Mouse (Mus musculus) lung, postnatal 0 days (tissue): Measurements from ENCODE around the gene Jaml. TPM values are rescaled to one million over a fixed set of nuclear protein-coding genes. Genes with fewer than 3 reads are reported as not detected.

ENCODE experiments used
- ATAC-seq: fragments of 200-750 bp; cut with Nextera tagmentation; 2 replicates; pipeline ENCODE4 v1.8.0; 2017; ENCODE audit warnings: moderate library complexity
- DNase-seq: peaks from one replicate; pipeline ENCODE4 v3.0.0-alpha.2; 2016; ENCODE audit warnings: low spot score
- H3K27ac ChIP-seq: fragments of 300-500 bp; sonication (generic); 2 replicates; pipeline ENCODE4 v1.5.1; 2014; ENCODE audit warnings: antibody characterized with exemption, mild to moderate bottlenecking, low read length, mixed read lengths
- H3K27me3 ChIP-seq: fragments of 300-500 bp; sonication (generic); replicated peaks from 2 replicates; pipeline ENCODE4 v1.6.1; 2014; ENCODE audit warnings: low read length, mixed read lengths; ENCODE audit not compliant: insufficient read depth
- H3K36me3 ChIP-seq: fragments of 300-500 bp; sonication (generic); 2 replicates; pipeline ENCODE4 v1.6.1; 2014; ENCODE audit warnings: low read length, mixed read lengths; ENCODE audit not compliant: insufficient read depth
- H3K4me1 ChIP-seq: fragments of 300-500 bp; sonication (generic); 2 replicates; pipeline ENCODE4 v1.6.1; 2014; ENCODE audit warnings: antibody characterized with exemption, low read depth, low read length, mixed read lengths; ENCODE audit not compliant: insufficient read depth
- H3K4me2 ChIP-seq: fragments of 300-500 bp; sonication (generic); replicated peaks from 2 replicates; pipeline ENCODE4 v1.6.1; 2014; ENCODE audit warnings: low read depth, mild to moderate bottlenecking, low read length, moderate library complexity, mixed read lengths
- H3K4me3 ChIP-seq: fragments of 300-500 bp; sonication (generic); 2 replicates; pipeline ENCODE4 v1.5.1; 2014; ENCODE audit warnings: low read depth, low read length
- H3K9ac ChIP-seq: fragments of 300-500 bp; sonication (generic); replicated peaks from 2 replicates; pipeline ENCODE4 v1.6.1; 2014; ENCODE audit warnings: low read depth, mild to moderate bottlenecking
- H3K9me3 ChIP-seq: fragments of 300-500 bp; sonication (generic); 2 replicates; pipeline ENCODE4 v1.6.1; 2016; ENCODE audit warnings: low read length, mixed read lengths
- CTCF ChIP-seq: IDR thresholded peaks from 2 replicates; pipeline ENCODE4 v1.5.1; 2016; ENCODE audit warnings: antibody characterized with exemption, mild to moderate bottlenecking
- EP300 ChIP-seq: IDR thresholded peaks from 2 replicates; pipeline ENCODE4 v1.6.1; 2016; ENCODE audit warnings: antibody characterized with exemption, mild to moderate bottlenecking, control low read depth
- WGBS: fragments of 180-500 bp; shearing (Covaris S2); extraction: QIAGEN DNeasy Blood & Tissue Kit; methylation state at CpG from one replicate; pipeline ENCODE4 v1.1.7; 2014; 5-methylcytosine and 5-hydroxymethylcytosine counted together
- polyA plus RNA-seq: library from polyadenylated mRNA; unstranded; fragments of >200 nt; fragmentation: Nextera tagmentation; extraction: Ambion mirVana; gene quantifications from 2 replicates; pipeline ENCODE4 v1.2.1, GENCODE M21; 2015

Gene Jaml
- polyA plus RNA-seq, 1 experiment from 2014 or later: 3.3 TPM

GRCm38 (mm10) chr9:45146267-45146597 lies 67.2 kb downstream of the Jaml start:
- 2% methylated on average over 5 of the region's 5 CpGs for WGBS
- H3K4me2 ChIP-seq: peak overlapping the region; percentile 45
- peaks cover 21% of the 10 kb centered on the region for H3K27me3 ChIP-seq

GRCm38 (mm10) chr9:45150933-45151332 lies 72.0 kb downstream of the Jaml start:
- H3K27ac ChIP-seq: no peak overlapping the region
- H3K9me3 ChIP-seq: no peaks in the 10 kb centered on the region
- H3K4me1 ChIP-seq: no peaks in the 10 kb centered on the region
- no peak overlapping the region for H3K4me2 ChIP-seq
- H3K27me3 ChIP-seq: peaks cover 2% of the 10 kb centered on the region; the same call in 1 of the 2 replicates
- H3K4me3 ChIP-seq: no peak overlapping the region
- TF ChIP-seq CTCF (no peak), EP300 (no peak)
- 36% methylated on average over 1 of the region's 1 CpGs for WGBS
- H3K9ac ChIP-seq: no peak overlapping the region
- DNase-seq (no peak), ATAC-seq (no peak)
- no peaks in the 10 kb centered on the region for H3K36me3 ChIP-seq

More at GRCm38 (mm10) chr9:45146267-45146597, 67.2 kb downstream of the Jaml start:
- ATAC-seq: no peak
- H3K4me3 ChIP-seq: peak overlapping the region; percentile 14; the same call in 1 of the 2 replicates
- no peak overlapping the region for H3K9ac ChIP-seq
- TF ChIP-seq EP300 (no peak), CTCF (peak; percentile 89)
- no peaks in the 10 kb centered on the region for H3K36me3 ChIP-seq
- no peak overlapping the region for H3K27ac ChIP-seq
- peak; percentile 51 for DNase-seq
- no peaks in the 10 kb centered on the region for H3K9me3 ChIP-seq
- no peaks in the 10 kb centered on the region for H3K4me1 ChIP-seq

- Histone ChIP-seq H3K4me1 (no peaks in the 10 kb centered on the region), H3K27me3 (no peaks in the 10 kb centered on the region), H3K9me3 (no peaks in the 10 kb centered on the region), H3K4me3 (no peak overlapping the region), H3K9ac (no peak overlapping the region), H3K27ac (no peak overlapping the region), H3K4me2 (no peak overlapping the region), H3K36me3 (no peaks in the 10 kb centered on the region)
- ATAC-seq: no peak
- no peak for DNase-seq
- WGBS: 49% methylated on average over 7 of the region's 7 CpGs
- no peak for TF ChIP-seq CTCF
- TF ChIP-seq EP300: no peak
Measured at GRCm38 (mm10) chr9:45153361-45153760, 74.4 kb downstream of the Jaml start.

Other genes starting within 250 kb of the Jaml start
- 6.9 and 8.1 TPM in 2 replicates for gene Kmt2a, start 197.9 kb upstream of the Jaml start, polyA plus RNA-seq
- 663 and 736 TPM in 2 replicates for gene Atp5l, start 158.4 kb upstream of the Jaml start, polyA plus RNA-seq
- gene Ube4a, start 113.6 kb upstream of the Jaml start, polyA plus RNA-seq: 12.9 and 13.2 TPM in 2 replicates
- gene Cd3g, start 98.8 kb upstream of the Jaml start, polyA plus RNA-seq: 0.63 and 1.1 TPM in 2 replicates
- gene Cd3d, start 97.4 kb upstream of the Jaml start, polyA plus RNA-seq: 0.38 and 0.39 TPM in 2 replicates
- 0.18 and 0.27 TPM in 2 replicates for gene Cd3e, start 69.6 kb upstream of the Jaml start, polyA plus RNA-seq
- 4.2 and 4.3 TPM in 2 replicates for gene Mpzl2, start 39.4 kb upstream of the Jaml start, polyA plus RNA-seq
- 2.0 and 2.2 TPM in 2 replicates for gene Mpzl3, start 24.0 kb upstream of the Jaml start, polyA plus RNA-seq
- gene Scn2b, start 38.6 kb downstream of the Jaml start, polyA plus RNA-seq: 0.27 and 0.49 TPM in 2 replicates
- gene Scn4b, start 59.2 kb downstream of the Jaml start, polyA plus RNA-seq: 0.13 TPM in 2 replicates
- 0.11 and 0.21 TPM in 2 replicates for gene BC049352, start 102.8 kb downstream of the Jaml start, polyA plus RNA-seq
- gene Tmprss4, start 124.9 kb downstream of the Jaml start, polyA plus RNA-seq: 14.4 and 17.9 TPM in 2 replicates
- 2.1 and 2.6 TPM in 2 replicates for gene Il10ra, start 190.0 kb downstream of the Jaml start, polyA plus RNA-seq
- 0.83 and 0.86 TPM in 2 replicates for gene Tmprss13, start 239.9 kb downstream of the Jaml start, polyA plus RNA-seq